Mouse (Mus musculus): ENCODE measurements around the gene A830005F24Rik.
"Not testable (repeated sequence)": the region's sequence is repeated elsewhere in the genome, so short reads cannot be mapped to it uniquely, and the experiment has no call there.

The A830005F24Rik gene

DNA sequence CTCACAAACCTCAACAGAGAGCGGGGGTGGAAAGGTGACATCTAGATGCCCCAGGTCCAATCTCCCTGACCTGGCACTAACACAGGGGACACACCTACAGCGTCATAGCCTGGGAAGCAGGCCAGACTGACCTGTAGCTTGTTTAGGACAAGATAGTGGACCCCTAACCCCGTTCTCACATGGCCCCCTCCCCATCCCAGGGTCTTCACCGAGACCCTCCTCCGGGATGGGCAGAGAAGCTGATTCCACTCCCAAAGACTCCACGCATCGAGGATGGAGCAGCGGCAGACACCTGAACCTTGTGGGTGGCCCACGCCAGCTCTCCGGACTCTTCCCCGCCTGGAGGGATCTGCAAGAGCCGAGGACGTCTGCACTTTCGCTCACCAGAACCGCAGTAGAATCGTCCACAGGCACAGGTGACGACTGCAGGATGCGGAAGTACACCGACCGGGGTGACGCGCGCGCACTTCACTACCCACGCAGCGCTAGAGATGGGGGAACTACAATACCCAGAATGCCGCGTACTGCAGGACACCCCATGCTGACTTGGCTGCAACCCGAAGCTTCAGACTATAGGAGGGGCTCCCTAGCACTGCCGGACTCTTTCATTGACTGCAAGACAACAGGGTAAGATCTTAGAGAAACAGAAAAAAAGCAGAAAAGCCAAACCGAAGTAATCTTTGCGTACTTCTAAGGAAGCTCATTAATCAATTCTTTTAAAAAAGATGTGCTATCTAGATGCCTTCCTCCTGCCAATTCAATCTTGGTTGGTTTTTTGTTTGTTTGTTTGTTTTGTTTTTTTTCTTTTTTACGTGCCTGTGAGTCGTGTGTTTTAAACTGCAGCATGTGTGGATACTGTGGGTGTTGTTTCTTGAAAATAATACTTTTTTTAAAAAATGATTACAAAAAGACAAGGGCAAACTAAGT, at the start of gene A830005F24Rik, which contains the start of gene Zfp169:
Gene A830005F24Rik (plus strand): TSS at position 568 of the 927 bp plus-strand sequence.
Gene Zfp169 (minus strand): TSS at position 449 of the 927 bp plus-strand sequence.
- peak; percentile 87 to 90 for DNase-seq (ENCODE audit: low spot score in 2 of 2)

DNA sequence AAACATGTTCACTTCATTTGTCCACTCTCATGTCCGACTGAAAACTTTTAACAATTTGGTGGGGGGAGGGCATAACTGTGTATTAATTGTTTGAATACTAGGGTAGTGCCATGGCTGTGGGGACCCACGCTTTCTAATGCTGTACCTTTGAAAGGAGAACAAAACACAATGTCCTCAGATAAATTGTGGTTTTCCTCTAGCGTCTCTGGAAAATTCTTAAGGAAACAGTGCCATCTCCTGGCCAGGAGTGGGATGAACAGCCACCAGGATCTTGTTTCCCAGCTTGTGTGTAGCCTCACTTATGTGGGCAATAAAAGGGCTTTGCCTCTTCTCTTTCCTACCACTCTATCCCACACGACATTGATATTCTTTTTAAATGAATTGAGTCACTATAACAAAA, 49.2 kb upstream of the A830005F24Rik start:
- peak; percentile 2 to 17 for DNase-seq (ENCODE audit: low spot score in 2 of 2)

DNA sequence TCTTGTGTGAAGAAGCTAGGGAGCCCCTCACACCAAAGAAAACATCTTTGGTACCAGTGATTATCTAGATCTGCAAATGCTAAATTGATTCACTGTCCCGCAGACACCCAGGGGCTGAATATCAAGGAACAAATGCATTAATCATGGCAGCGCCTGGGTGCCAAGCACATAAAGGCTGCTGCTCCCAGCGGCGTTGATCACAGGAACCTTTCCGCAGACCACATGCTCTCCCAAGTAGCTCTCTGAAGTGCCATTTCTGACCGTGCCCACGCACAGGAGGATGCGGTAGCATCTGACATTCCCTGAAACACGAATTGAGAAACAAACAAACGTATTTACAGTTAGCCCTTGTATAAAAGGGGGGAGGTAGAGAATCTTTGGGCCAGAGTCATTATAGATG, 47.2 kb upstream of the A830005F24Rik start:
- DNase-seq (ENCODE audit: low spot score in 2 of 2): no peak

DNA sequence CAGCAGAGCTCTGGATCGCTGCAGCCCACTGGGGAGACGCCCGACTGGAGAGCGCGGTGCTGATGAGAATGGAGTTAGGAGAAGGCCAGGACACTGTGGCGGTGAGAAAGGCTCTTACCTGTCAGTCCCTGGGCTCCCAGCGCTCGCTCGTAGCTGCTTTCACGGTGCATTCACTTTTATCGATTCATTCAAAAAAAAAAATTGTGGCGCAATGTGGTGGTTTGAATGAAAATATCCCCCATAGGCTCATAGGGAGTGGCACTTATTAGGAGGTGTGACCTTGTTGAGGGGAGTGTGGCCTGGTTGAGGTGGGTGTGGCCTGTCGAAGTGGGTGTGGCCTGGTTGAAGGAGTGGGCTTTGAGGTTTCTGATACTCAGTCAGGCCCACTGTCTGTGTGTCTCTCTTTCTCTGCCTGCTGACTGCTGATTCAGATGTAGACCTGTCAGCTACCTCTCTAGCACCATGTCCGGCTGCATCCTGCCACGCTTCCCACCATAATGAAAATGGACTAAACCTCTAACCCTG, 44.7 kb upstream of the A830005F24Rik start:
- no peak for DNase-seq (ENCODE audit: low spot score in 2 of 2)

DNA sequence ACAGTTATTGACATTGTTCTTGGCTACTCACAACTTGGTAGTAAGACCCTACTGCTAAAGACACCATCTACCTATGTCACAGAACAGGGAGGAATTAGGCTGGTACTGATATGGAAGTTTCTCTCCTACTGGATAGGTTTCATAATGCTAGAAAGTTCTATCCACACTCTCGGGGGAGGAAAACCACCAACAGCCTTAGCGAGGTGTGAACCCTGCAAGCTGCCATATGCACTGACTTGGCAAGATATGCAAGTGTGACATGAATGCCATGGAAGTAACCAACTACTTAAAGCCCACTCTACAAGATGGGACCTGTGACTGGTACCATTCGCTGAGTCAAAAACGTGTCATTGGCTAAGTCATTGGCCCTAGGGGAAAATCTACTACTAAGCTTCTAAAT, 29.8 kb upstream of the A830005F24Rik start:
- DNase-seq (ENCODE audit: low spot score in 2 of 2): no peak

DNA sequence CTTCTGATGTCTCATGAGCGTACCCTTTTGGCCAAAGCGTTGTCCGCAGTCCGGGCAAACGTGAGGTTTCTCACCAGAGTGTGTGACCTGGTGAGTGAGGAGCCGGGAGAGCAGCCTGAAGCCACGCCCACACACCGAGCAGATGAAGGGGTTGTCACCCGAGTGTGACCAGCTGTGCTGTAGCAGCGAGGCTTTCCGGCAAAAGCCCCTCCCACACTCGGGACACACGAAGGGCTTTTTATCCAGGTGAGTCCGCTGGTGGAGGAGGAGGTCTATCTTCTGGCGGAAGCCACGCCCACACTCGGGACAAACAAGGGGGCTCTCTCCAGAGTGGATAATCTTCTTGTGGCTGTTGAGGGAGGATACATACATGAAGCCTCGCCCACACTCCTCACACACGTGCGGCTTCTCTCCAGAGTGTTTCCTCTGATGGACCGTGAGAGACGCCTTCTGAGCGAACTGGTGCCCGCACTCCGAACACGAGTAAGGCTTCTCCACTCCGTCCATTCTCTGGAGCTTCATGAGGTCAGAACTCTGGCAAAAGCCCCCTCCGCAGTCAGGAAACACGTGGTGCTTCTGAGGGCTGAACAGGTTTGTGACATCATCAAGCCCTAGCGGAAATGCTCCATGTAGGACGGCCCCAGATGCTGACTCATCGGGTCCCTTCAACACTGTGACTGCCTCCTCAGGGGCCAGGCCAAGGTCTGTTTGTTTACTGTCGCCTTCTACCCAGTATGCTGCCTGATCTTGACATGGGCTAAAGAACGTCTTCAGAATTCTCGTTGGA, 22.8 kb upstream of the A830005F24Rik start:
- no peak for DNase-seq (ENCODE audit: low spot score in 2 of 2)

DNA sequence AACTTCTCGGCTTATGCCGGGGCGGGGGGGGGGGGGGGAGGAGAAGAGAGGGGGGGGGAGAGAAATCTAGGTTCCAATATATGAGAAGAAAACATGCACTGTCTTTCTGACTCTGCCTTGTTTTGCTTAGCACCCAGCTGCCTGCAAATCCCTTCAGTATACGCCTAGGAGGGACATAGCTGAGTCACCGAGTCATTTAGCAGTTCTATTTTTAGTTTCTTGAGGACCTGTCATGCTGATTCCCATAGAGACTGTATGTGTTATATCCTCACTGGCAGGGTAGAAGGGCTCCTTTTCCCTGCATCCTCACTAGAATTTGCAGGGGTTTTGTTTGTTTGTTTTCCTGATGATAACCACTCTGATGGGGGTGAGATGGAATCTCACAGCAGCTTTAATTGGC, 20.2 kb upstream of the A830005F24Rik start:
- no peak for DNase-seq (ENCODE audit: low spot score in 2 of 2)

DNA sequence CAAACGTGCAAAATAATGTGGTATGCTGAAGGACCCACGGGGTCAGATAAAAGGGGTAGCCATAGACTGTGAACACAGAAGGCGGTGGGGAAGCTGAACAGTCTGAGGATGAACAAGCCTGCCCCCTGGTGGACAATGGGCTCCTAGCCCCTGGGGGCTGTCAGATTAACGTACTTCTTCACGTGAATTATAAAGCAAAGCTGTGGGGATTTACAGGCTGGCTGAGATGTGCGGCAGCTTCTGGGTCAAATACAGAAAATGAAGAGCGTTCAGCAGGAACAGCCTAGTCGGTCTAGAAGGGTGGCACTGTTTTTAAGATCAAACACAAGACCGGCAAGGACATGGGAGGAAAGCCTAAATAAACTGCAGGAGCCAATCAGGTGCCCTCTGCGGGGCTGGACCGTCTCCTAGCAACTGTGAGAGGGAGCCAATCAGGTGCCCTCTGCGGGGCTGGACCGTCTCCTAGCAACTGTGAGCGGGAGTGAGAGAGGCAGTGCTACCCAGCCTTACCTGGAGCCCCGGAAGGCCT, 15.6 kb upstream of the A830005F24Rik start:
- peak; percentile 28 to 47 for DNase-seq (ENCODE audit: low spot score in 2 of 2)

DNA sequence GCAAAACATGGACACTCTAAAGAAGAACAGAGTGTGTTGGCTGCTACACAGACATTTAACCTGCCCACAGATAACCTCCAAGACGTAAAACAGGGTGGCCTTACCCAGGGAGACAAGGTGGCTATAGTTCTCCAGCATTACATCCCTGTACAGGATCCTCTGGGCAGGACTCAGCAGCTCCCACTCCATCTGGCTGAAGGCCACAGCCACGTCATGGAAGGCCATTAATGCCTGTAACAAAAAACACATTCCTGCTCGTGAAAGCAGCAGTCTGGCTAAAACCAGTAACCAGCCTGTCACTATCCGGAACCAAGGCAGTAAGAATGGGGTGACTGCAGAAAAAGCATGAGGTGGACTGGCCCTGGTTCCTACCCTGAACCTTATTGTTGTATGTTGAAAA, 14.7 kb upstream of the A830005F24Rik start:
- no peak for DNase-seq (ENCODE audit: low spot score in 2 of 2)

DNA sequence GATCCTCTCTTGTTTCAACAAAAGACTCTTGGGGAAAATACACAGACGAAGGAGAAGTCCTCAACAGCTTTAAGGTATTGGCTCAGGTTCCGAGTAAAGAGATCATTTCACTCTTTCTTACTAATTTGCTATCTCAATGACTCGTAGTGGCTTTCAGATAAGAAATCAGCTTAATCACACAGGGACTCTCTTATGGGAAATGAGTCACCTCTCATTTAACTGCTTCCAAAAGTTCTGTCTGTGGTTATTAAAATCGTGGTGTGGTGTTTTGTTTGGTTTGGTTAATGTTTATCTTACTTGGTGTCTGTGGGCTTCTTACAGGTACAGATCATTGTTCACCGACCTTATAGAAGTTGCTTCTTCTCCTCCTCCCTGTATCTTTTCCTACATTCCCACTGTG, 10.9 kb upstream of the A830005F24Rik start:
- no peak for DNase-seq (ENCODE audit: low spot score in 2 of 2)

DNA sequence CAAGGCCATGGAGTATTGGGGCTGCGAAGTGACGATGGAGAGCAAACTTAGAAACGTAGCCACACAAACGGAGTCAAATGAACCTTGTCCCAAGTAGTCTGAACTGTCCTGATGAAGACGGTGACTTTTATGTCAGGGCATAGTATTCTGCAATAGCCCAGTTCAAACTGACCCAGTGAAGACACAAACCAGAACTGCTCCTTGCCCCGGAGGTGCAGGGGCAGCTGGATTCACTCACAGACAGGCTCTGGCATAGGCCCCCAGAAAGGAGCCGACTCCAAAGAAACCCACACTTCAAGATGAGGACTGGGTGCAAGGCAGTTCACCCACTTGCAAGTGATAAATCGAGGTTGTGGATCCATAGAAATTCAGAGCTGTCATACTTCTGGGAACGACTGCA, 4.7 kb upstream of the A830005F24Rik start:
- DNase-seq (ENCODE audit: low spot score in 2 of 2): no peak

DNA sequence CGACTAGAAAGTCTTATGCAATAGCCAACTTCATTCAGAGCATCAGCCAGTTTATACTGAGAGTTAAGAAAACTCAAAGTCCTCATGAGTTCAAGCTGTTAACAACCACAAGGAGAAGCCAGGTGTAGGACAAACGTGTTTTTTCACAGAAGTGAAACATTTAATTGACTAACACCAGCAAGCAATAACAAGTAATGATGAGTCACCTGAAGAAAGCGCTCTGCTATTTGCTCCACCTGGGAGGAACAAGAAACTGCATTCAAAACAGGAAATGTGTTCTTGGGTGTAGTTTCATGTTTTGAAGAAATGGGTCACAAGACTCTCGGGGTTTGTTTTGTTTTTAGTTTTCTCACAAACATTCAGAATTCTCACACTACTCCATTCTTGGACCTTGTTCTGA, 2.5 kb downstream of the A830005F24Rik start:
- peak in 1 of 2 experiments; percentile 33 for DNase-seq (ENCODE audit: low spot score in 2 of 2)

DNA sequence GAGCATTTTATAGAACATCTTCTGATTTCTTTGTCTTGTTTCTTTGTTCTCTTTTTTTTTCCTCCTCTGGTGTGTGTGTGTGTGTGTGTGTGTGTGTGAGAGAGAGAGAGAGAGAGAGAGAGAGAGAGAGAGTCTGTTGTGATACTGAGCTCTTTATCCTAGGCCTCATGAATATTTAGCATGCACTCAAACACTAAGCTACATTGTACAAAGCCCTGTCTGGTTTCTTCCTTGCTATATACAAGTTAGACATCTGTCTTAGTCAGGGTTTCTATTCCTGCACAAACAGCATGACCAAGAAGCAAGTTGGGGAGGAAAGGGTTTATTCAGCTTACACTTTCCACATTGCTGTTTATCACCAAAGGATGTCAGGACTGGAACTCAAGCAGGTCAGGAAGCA, 5.8 kb downstream of the A830005F24Rik start:
- DNase-seq (ENCODE audit: low spot score in 2 of 2): not testable (repeated sequence)

DNA sequence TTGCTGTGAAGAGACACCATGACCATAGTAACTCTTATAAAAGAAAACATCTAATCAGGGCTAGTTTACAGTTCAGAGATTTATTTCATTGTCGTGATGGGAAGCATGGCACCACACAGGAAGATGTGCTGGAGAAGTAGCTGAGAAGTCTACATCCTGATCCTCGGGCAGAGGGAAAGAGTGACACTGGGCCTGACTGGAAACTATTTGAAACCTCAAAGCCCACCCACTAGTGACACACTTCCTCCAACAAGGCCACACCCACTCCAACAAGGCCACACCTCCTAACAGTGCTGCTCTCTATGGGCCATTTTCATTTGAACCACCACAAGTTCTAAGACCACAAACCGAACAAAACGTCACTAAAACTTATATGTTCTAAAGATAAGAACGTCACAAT, 12.4 kb downstream of the A830005F24Rik start:
- peak in 1 of 2 experiments; percentile 24 for DNase-seq (ENCODE audit: low spot score in 2 of 2)

DNA sequence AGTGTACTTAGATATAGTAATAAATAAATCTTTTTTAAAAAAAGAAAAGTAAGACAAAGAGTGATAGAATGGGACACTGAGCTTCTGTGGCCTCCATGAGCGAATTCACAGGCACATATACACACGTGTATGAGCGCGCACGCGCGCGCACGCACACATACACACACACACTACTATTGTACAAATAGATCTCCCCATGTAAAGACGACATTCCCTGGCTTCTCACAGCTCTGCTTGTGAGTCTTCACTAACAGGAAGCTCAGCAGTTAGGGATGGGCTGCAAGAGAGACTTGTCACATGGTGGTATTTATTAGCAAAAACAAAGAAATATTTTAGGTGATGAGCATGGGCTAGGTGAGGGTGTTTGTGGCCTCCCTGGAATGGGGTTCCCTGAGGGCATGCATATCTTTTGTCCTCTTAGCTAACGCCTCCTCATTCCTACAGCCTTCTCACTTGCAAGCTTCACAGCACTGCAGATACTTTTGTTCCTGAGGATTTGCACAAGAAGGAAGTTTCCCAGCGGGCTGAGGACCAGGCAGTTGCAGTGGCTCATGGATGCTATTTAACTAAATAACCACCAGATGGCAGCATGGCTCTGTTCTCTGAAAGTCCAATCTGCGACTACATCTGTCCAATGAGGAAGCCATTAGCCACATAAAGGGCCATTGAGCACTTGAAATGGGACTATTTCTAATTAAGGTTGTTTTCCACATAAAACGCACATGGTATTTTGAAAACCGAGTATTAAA, 14.9 kb downstream of the A830005F24Rik start:
- peak; percentile 53 to 60 for DNase-seq (ENCODE audit: low spot score in 2 of 2)

DNA sequence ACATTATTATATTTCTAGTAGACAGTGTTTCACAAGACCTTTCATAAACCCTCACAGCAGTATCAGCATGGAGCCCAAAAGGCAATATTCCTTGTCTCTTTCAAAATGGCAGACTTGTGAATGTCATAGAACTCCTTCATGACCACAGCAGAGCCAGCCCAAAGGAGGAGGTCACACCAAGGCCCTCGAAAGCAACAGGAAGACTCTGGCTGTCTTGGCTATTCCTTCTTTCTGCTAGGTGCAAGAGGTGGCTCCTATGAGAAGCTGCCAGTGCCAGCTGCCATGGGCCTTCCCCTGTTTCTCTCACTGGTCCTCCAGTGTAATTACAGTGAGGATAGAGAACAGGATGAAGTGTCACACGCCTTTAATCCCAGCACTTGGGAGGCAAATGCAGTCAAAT, 15.7 kb downstream of the A830005F24Rik start:
- no peak for DNase-seq (ENCODE audit: low spot score in 2 of 2)

DNA sequence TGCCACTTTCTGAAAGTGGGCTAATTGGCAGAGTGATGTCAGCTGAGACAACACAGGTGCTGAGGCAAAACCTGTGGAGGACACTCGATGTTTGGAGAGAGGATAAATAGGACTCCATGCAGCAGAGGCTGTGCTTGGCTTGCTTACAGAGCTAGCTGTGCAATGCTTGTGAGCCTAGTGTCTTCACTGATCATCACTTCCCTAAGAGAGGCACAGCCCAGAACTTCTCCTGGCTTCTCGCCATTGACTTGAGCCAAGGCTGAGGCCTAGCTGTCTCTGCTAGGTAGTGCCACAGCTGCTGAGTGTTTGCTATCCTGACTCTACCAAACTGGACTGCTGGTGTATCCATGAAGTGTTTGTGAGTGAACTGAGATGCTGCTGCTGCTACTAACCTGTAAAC, 17.3 kb downstream of the A830005F24Rik start:
- no peak for DNase-seq (ENCODE audit: low spot score in 2 of 2)

DNA sequence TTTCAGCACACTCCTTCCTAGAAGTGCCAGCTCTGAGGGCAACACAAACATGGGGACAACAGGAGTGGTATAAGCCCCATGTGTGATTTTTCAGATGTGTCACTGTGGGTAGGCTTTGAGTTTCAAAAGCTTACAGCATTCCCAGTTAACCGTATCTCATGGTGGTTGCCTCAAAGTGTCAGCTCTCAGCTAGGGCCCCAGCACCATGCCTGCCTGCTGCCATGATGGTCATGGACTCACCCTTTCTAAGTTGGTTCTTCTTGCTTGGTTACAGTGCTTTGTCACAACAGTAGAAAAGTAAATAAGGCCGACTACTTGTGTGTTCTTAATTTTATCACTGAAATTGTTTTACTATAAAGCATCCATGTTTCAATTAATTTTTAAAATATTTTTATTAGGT, 18.1 kb downstream of the A830005F24Rik start:
- no peak for DNase-seq (ENCODE audit: low spot score in 2 of 2)

DNA sequence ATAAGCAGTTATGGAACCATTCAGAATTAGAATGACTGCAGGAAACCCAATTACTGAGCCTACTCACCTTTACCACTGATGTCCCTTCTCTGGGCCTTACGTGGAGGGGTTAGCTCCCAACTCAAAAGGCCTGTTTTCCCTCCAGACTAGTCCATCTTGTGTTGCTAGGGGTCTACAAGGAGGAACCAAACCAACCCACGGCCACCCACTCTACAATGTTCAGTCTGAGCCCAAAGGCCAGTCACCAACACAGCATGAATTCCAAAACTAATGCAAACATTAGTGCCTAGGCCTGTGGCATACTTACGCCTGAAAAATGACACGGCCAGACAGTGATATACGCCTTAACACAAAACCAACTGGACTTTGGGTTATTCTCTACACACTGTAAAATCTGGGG, 20.1 kb downstream of the A830005F24Rik start:
- no peak for DNase-seq (ENCODE audit: low spot score in 2 of 2)

DNA sequence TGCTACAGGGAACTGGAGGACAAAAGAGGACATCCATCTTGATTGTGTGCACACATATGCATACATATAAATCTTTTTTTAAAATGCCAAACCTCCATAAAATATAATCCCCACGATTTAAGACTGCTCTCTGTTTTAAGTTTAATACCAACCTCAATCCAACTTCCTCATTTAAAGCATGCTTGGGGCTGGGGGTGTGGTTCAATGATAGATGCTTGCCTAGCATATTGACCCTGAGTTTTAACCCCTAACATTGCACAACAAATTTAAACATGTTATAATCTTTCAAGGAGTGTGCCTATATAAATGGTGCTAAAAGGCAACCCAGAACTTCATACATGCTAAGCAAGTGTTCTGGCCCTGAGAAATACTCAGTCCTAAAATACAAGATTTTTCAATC, 27.1 kb downstream of the A830005F24Rik start:
- DNase-seq (ENCODE audit: low spot score in 2 of 2): no peak

DNA sequence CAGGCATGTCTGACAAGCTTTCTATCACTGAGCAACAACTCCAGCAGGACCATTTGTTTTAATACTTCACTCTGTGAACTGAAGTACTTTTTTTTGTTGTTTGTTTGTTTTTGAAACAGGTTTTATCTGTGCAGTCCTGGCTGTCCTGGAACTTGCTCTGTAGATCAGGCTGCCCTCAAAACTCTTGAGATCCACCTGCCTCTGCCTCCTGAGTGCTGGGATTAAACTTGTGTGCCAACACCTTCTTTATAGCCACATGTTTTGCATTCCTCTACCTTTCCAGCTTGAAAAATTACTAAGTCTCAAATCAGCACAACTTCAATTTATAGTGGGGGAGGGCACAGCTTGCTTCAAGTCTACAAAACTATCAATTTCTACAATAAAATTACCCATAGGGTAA, 31.0 kb downstream of the A830005F24Rik start:
- DNase-seq (ENCODE audit: low spot score in 2 of 2): no peak

All from natural killer cell, adult 2 months (primary cell).